Mouse (Mus musculus) adrenal gland, postnatal 0 days (tissue): Measurements from ENCODE around the gene Olfr1223. TPM values are rescaled to one million over a fixed set of nuclear protein-coding genes. Genes with fewer than 3 reads are reported as not detected.

Experiments used
- polyA plus RNA-seq: library from polyadenylated mRNA; unstranded; fragments of >200 nt; fragmentation: Nextera tagmentation; extraction: Ambion mirVana; gene quantifications from 2 replicates; pipeline ENCODE4 v1.2.1, GENCODE M21; 2015

The Olfr1223 gene
- polyA plus RNA-seq: not detected in 2 replicates

DNA sequence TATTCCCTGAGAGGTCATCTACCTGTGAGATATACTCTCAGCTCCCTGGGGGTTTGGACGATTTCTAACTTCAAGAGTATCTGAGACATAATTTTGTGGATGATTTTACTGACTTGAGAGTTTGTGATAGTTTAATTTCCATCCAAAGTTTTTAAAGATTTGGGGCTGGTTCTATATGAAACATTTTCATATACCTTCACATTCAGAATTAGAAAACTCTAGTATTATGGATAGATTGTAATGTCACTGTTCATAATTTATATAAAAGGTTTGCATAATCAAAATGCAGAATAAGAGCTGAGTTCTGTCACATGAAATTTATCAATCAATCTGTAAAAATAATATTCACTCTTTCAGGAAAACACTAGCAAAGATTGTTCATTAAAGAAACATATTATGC is at the start of gene Olfr1223:
Olfr1223 (minus strand) TSS at position 101 of the 400 bp plus-strand sequence.

DNA sequence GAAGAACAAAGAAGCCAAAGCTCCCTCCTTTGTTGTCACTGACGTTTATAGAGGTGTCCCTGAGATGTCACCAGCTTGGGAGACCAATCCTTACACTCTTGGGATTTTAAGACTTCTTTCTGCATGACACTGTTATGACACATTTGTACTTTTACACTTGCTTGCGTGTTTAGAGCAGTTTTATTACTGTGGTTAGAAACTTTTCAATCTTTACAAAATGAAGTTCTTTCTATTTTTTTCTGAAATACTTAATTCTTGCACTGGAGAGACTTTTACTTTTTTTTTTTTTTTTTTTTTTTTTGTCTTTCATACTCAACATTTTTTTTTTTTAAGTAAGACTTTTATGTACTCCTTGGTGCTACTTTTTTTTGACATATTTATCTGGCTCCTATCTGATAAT is 48.6 kb upstream of the Olfr1223 start, which contains the start of gene Olfr1226:
Olfr1226 (minus strand) TSS at position 101 of the 400 bp plus-strand sequence.

DNA sequence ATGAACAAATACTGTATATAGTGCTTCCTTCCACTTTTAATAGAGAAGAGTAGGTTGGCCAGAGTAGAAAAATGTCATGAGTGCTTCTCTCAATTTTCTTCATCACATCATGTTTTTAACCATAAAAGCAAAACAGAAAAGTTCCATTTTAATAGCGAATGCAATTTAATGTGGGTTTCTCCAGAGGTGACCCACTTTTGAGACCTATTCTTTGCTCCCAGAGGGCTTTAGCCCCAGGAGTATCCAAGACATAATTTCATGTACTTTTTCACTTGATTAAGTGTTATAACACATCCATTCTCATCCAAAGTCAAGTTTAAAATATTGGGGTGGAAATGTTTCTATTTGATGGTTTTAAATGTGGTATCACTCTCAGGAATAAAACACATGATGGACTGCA is 23.2 kb upstream of the Olfr1223 start, which contains the start of gene Olfr1225:
Olfr1225 (minus strand) TSS at position 101 of the 400 bp plus-strand sequence.

DNA sequence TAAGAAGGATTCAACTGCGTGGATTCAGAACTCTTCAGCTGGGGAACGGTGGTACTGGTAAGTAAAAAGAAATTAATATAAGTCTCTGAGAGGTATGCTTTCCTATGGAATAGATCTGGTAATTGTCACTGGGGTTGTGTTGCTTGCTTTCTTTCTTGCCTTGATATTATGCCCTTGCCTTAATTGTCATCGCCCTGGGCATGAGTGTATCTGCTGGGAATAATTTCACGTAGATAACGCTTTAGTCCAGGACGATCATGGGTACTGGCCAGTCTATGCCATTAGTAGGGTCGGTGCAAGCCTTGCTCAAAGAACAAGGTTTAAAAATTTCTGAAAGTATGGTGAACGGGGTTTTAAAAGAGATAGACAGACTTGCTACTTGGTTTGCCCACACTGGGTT is 12.6 kb upstream of the Olfr1223 start, which contains the start of gene Olfr1224-ps1:
Olfr1224-ps1 (minus strand) TSS at position 101 of the 400 bp plus-strand sequence.

DNA sequence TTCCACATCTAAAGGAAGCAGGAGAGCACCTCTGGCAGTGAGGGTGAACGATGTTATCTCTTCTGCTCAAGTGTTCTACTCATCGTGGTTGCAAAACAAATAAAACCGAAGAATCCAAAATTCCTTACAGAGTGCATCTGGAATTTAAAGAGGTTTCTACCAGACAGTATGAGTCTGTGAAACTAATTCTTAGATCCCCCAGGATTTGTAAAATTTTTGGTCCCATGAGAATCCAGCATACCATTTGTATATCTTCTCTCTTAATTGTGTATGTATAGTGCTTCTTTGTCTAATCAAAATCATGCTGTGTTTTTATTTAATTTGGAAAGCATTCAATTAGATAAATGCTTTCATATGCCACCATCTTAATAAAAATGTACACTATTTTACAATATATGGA is 18.4 kb downstream of the Olfr1223 start, which contains the start of gene Olfr1222:
Olfr1222 (minus strand) TSS at position 101 of the 400 bp plus-strand sequence.

DNA sequence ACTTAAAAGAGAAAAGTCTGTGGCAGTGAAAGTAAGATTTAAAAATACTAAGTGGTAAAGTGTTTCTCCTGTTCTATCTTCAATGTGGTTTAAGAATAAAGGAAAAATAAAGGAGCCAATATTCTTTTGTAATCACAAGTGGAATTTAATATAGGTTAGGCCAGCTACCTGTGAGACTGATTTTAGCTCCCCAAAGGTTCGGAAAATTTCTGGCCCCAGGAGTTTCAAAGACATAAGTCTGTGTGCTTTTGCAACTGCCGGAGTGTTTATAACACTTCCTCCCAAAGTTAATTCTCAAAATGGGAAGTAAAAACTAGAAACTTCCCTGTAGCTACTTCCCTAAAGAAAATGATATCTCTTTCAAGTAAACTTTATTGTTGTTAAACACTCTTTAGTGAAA is 34.2 kb downstream of the Olfr1223 start, which contains the start of gene Olfr1221:
Olfr1221 (minus strand) TSS at position 101 of the 400 bp plus-strand sequence.

DNA sequence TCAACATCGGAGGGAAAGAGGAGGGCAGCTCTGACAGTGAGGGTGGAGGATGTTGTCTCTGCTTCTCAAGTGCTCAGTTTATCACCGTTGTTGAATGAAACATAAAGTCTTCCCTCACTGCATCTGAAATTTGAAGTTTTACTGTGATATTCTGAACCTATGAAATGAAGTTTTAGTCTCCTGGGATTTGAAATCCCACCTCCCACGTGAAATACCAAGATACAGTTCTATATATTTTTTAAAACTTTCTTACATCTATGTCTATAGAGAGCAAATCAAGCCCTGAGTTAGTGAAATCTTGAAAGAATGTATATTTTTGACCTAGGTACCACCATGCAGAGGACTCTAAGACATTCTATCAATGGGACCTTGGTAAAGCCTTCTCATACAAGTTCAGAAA is 44.6 kb downstream of the Olfr1223 start, which contains the start of gene Olfr1220:
Olfr1220 (minus strand) TSS at position 101 of the 400 bp plus-strand sequence.

Other genes starting within 250 kb of the Olfr1223 start
- gene Olfr1208, start 249.2 kb downstream of the Olfr1223 start, polyA plus RNA-seq: not detected in 2 replicates
- not detected in 2 replicates for gene Olfr1209, start 236.4 kb downstream of the Olfr1223 start, polyA plus RNA-seq
- gene Olfr1211, start 213.4 kb downstream of the Olfr1223 start, polyA plus RNA-seq: not detected in 2 replicates
- not detected in 2 replicates for gene Olfr1212, start 197.6 kb downstream of the Olfr1223 start, polyA plus RNA-seq
- gene Gm13762, start 171.3 kb downstream of the Olfr1223 start, polyA plus RNA-seq: not detected in 2 replicates
- gene Olfr1214, start 158.9 kb downstream of the Olfr1223 start, polyA plus RNA-seq: not detected in 2 replicates
- gene Olfr1215, start 144.6 kb downstream of the Olfr1223 start, polyA plus RNA-seq: not detected in 2 replicates
- gene Olfr1216, start 133.2 kb downstream of the Olfr1223 start, polyA plus RNA-seq: not detected in 2 replicates
- not detected in 2 replicates for gene Olfr1217, start 119.5 kb downstream of the Olfr1223 start, polyA plus RNA-seq
- not detected in 2 replicates for gene Olfr1218, start 90.4 kb downstream of the Olfr1223 start, polyA plus RNA-seq
- not detected in 2 replicates for gene Olfr1219, start 68.0 kb downstream of the Olfr1223 start, polyA plus RNA-seq
- not detected in 2 replicates for gene Olfr1220, start 44.7 kb downstream of the Olfr1223 start, polyA plus RNA-seq
- not detected in 2 replicates for gene Olfr1221, start 34.3 kb downstream of the Olfr1223 start, polyA plus RNA-seq
- not detected in 2 replicates for gene Olfr1222, start 18.5 kb downstream of the Olfr1223 start, polyA plus RNA-seq
- not detected in 2 replicates for gene Olfr1224-ps1, start 12.5 kb upstream of the Olfr1223 start, polyA plus RNA-seq
- gene Olfr1225, start 23.1 kb upstream of the Olfr1223 start, polyA plus RNA-seq: not detected in 2 replicates
- not detected in 2 replicates for gene Olfr1226, start 48.5 kb upstream of the Olfr1223 start, polyA plus RNA-seq
- not detected in 2 replicates for gene Olfr1228, start 102.5 kb upstream of the Olfr1223 start, polyA plus RNA-seq
- not detected in 2 replicates for gene Olfr1229, start 136.5 kb upstream of the Olfr1223 start, polyA plus RNA-seq
- not detected in 2 replicates for gene Olfr1230, start 145.7 kb upstream of the Olfr1223 start, polyA plus RNA-seq
- not detected in 2 replicates for gene Olfr1231, start 155.5 kb upstream of the Olfr1223 start, polyA plus RNA-seq
- not detected in 2 replicates for gene Olfr1232, start 178.1 kb upstream of the Olfr1223 start, polyA plus RNA-seq
- gene Olfr1233, start 190.8 kb upstream of the Olfr1223 start, polyA plus RNA-seq: not detected in 2 replicates
- gene Olfr1234, start 213.3 kb upstream of the Olfr1223 start, polyA plus RNA-seq: not detected in 2 replicates